Mouse (Mus musculus): ENCODE measurements around the gene Lhfpl4. TPM values are rescaled to one million over a fixed set of nuclear protein-coding genes. Genes with fewer than 3 reads are reported as not detected.

Gene Lhfpl4
- polyA plus RNA-seq, 1 experiment = 0.30 TPM

DNA sequence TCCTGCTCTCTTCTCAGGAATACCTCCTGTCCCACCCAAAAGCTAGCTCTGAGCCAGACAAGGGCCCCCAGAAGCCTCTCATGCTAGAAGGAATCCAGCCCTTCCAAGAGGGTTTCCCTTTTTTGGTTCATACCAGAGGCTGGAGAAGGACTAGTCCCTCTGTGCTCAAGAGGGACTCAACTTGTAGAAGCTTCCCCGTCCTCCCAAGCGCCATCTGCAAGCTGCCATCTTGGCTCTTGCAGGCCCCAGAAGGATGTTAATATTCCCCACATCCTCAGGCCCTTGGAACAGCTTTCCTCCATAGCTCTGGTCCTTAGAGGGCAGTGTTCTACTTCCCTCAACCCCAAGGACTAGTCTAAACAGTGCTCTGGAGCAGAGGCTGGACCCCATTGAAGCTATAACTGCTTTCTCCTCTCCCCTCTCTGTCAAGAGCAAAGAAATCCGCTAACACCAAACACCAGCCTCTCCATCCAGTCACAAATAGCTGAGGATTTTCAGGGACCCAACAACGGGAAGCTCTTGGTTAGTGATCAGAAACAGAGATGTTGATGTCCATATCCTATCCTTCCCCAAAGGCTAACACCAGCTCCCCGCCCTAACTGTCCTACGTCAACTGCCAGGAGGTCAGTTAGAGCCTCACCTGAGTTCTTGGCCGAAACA is 26.7 kb downstream of the Lhfpl4 start:
- DNase-seq (ENCODE audit: low read depth) = no peak

DNA sequence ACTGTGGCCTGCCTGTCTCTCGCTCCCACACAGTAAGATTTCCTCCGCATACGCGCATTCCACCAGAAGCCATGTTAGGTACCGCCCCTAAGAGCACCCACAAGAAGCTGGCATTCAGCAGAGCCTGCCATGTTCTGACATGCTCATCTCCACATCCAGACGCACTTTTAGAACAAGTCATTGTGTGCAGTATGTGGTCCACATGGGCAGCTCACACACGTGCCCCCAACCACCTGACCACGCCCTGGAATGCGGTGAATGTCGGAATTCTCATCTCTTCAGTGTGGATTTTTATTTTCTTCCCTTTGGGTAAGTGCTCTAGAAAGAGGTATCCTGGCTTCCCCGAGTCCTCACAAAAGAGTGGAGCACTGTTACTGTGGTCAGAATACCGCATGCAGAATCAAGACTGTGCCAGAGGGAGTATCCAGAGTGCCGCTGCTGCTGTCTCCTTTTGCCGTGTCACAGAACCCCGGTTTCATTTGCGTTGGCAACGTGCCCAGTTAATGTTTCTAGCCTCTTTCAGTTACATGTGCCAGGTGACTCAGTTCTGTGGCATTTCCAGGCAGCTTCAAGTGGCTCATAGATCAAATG is 28.4 kb downstream of the Lhfpl4 start:
- DNase-seq (ENCODE audit: low read depth) = peak; percentile 59

DNA sequence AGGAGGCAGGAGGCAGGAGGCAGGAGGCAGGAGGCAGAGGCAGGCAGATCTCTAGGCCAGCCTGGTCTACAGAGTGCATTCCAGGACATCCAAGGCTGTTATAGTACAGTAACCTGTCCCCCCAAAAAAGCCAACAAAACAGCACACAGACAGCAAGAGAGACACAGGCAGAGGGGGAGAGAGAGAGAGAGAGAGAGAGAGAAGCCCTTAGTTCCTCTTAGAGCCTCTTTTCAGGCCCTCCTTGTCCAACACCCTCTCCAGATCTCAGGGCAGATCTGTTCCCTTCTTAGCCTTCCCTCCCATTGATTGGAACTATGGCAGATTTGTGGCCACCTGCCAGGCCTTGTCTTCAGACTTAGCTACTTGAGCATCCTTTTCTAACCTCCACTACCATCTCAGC is 31.7 kb downstream of the Lhfpl4 start:
- DNase-seq (ENCODE audit: low read depth) = no peak

- no peak for DNase-seq (ENCODE audit: low read depth)
These were observed 33.2 kb downstream of the Lhfpl4 start for GRCm38 (mm10) chr6:113161982-113162381.

DNA sequence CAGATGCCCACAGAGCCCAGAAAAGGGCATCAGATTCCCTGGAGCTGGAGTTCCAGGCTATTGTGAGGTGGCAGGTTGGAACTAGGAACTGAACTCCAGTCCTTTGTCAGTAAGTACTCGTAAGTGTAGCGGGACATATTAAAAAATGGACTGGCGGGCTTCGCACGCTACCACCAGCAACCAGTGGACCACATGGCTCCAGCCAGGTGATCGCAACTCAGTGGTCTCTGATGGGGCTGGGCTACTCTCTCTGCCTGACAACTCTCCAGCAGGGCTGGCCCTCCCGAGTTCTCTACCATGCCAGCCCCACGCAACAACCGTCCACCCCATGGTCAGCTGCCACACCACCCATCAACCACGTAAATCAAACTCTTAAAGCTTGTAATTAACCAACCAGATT is 35.1 kb downstream of the Lhfpl4 start:
- DNase-seq (ENCODE audit: low read depth) = no peak

GRCm38 (mm10) chr6:113156064-113156463 is 39.1 kb downstream of the Lhfpl4 start:
- DNase-seq (ENCODE audit: low read depth) = no peak

DNA sequence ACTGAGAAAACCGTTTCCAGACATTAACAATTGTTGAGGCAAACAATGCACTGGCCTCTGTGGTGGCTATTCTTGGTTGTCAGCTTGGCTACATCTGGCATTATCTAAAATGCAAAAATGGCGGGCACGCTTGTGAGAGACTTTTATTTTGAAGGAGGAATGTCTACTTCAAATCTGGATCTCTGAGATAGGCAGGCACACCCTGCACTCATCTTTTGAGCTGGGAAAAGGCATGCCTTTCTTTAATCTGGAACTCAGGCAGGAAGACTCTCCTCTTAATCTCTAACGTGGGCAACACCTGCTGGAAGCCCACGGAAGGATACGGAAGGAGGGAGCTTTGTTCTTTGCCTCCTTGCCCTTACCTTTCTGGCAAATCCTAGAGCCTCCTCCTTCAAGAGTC is 40.3 kb downstream of the Lhfpl4 start:
- no peak for DNase-seq (ENCODE audit: low read depth)

DNA sequence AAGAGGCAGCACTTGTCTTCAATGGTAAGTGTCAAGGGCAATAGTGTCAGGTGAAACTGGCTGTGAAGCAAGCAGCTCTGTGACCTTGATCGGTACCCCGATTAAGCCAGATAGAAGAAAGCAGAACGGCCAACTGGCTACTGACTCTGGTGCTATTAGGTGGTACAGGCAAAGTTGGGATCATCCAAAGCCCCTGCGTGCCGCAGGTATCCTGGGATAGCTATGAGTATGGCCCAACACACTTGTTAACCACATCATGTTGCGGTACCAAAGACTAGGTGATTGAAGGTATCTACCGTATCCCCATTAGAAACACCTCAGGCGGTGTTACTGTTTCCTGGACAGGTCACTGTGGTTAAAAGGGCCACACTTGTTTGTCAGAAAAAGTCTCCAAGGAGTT is 41.1 kb downstream of the Lhfpl4 start:
- DNase-seq (ENCODE audit: low read depth) = no peak

- no peak for DNase-seq (ENCODE audit: low read depth)
These were observed 49.9 kb downstream of the Lhfpl4 start for GRCm38 (mm10) chr6:113145249-113145648.

- DNase-seq (ENCODE audit: low read depth) = no peak
These were observed 50.4 kb downstream of the Lhfpl4 start for GRCm38 (mm10) chr6:113144764-113145163.

- DNase-seq (ENCODE audit: low read depth) = no peak
These were observed 53.6 kb downstream of the Lhfpl4 start for GRCm38 (mm10) chr6:113141389-113142094.

DNA sequence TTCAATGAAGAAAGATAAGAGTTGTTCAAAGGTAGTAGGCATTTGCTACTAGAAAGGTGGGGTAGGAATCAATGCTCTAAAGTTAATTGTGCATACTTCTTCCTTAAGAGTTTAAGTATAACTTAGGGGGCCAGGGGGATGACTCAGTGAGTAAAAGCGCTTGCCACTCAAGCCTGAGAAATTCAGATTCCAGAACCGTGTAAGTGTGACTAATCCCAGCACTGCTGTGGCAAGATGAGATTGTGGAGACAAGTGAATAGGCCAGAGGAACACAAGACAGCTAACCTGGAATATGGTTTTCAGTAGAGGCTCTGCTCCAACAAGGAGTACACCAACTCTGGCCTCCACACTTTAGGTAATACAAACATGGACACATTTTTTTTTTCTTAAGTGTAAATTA is 61.8 kb downstream of the Lhfpl4 start:
- no peak for DNase-seq (ENCODE audit: low read depth)

GRCm38 (mm10) chr6:113120806-113121205 is 74.4 kb downstream of the Lhfpl4 start:
- DNase-seq (ENCODE audit: low read depth) = peak; percentile 31

Other genes starting within 250 kb of the Lhfpl4 start
- 2.6 and 4.0 TPM in 2 replicates for gene Srgap3, start 248.1 kb downstream of the Lhfpl4 start, polyA plus RNA-seq (2012; rRNA removed)
- 12.0 and 14.5 TPM in 2 replicates for gene Thumpd3, start 149.2 kb downstream of the Lhfpl4 start, polyA plus RNA-seq (2012; rRNA removed)
- gene Setd5, start 118.0 kb downstream of the Lhfpl4 start, polyA plus RNA-seq (2012; rRNA removed) = 35.3 and 39.0 TPM in 2 replicates
- 32.3 and 37.2 TPM in 2 replicates for gene Mtmr14, start 42.5 kb upstream of the Lhfpl4 start, polyA plus RNA-seq (2012; rRNA removed)
- gene Cpne9, start 86.9 kb upstream of the Lhfpl4 start, polyA plus RNA-seq (2012; rRNA removed) = not detected in 2 replicates
- 21.7 and 23.2 TPM in 2 replicates for gene Brpf1, start 111.8 kb upstream of the Lhfpl4 start, polyA plus RNA-seq (2012; rRNA removed)
- gene Ogg1, start 131.6 kb upstream of the Lhfpl4 start, polyA plus RNA-seq (2012; rRNA removed) = 20.4 and 30.5 TPM in 2 replicates
- 64.1 and 80.0 TPM in 2 replicates for gene Camk1, start 148.6 kb upstream of the Lhfpl4 start, polyA plus RNA-seq (2012; rRNA removed)
- gene Tada3, start 182.5 kb upstream of the Lhfpl4 start, polyA plus RNA-seq (2012; rRNA removed) = 25.7 and 29.9 TPM in 2 replicates
- gene Arpc4, start 182.7 kb upstream of the Lhfpl4 start, polyA plus RNA-seq (2012; rRNA removed) = 67.1 and 83.2 TPM in 2 replicates
- 11.0 and 11.8 TPM in 2 replicates for gene Ttll3, start 193.9 kb upstream of the Lhfpl4 start, polyA plus RNA-seq (2012; rRNA removed)
- gene Rpusd3, start 224.0 kb upstream of the Lhfpl4 start, polyA plus RNA-seq (2012; rRNA removed) = 81.4 and 99.3 TPM in 2 replicates
- gene Cidec, start 240.4 kb upstream of the Lhfpl4 start, polyA plus RNA-seq (2012; rRNA removed) = 1,279 and 2,693 TPM in 2 replicates
- 85.6 and 92.9 TPM in 2 replicates for gene Jagn1, start 247.2 kb upstream of the Lhfpl4 start, polyA plus RNA-seq (2012; rRNA removed)